Mouse (Mus musculus): Measurements from ENCODE around the gene AL607142.1. TPM values are rescaled to one million over a fixed set of nuclear protein-coding genes. Genes with fewer than 3 reads are reported as not detected.

AL607142.1 gene
- polyA plus RNA-seq, 1 experiment = not detected

DNA sequence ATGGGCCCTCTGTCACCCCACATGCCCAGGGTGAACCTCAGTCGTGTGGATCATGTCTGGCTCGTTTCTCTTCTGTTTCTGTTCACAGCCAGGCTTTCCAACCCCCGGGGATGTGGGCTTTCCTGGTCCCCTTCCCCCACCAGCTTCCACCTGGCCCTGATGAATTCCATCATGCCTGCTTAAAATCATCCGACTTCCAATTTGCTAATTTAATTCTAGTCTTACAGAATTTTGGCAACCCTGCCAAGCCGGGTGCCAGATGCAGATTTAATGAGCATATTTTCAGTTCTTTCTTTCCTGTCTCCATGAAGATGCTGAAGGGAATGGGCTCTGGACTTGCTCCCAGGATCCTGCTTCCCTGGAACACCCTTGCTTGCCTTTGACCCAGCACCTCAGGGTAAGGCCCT lies 19.7 kb upstream of the AL607142.1 start:
- Histone ChIP-seq H3K27ac (ENCODE audit: insufficient read depth, low read depth, low read length) (no peak overlapping the region), H3K27me3 (ENCODE audit: control insufficient read depth, insufficient read depth, low read length) (no peaks in the 10 kb centered on the region), H3K36me3 (ENCODE audit: control insufficient read depth, insufficient read depth, low read length) (no peaks in the 10 kb centered on the region), H3K4me3 (ENCODE audit: low read depth, low read length) (no peak overlapping the region), H3K4me1 (ENCODE audit: control insufficient read depth, insufficient read depth, insufficient read length, low read length) (no peaks in the 10 kb centered on the region)
- WGBS = 60% methylated on average over 5 of the region's 5 CpGs
- TF ChIP-seq POLR2A (IDR thresholded peaks at IDR 0.05; ENCODE audit: low read depth, low read length) = no peak
- no peak for TF ChIP-seq CTCF (IDR thresholded peaks at IDR 0.05; ENCODE audit: extremely low read depth, insufficient read length, insufficient replicate concordance, low read depth, low read length)

DNA sequence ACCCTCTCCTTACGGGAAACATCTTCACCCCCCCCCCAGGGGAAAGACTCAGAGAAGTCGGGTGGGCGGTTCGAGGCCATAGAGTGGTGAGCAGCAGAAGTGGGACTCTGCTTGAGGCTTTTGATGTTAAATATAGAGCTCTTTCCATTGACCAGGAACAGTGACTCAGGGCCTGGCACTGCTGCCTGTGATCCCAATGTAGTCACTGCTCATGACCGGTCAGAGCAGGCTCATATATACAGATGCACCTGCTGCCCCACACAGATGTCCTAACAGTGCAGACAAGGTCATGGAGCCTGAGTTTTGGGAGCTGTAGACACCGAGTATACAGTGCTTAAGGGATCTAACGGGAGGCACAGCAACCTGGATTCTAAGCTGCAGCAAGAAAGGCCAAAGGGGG lies 18.9 kb upstream of the AL607142.1 start:
- no peak overlapping the region for H3K4me3 ChIP-seq (ENCODE audit: low read depth, low read length)
- TF ChIP-seq POLR2A (IDR thresholded peaks at IDR 0.05; ENCODE audit: low read depth, low read length) (no peak), CTCF (IDR thresholded peaks at IDR 0.05; ENCODE audit: extremely low read depth, insufficient read length, insufficient replicate concordance, low read depth, low read length) (no peak)
- H3K27me3 ChIP-seq (ENCODE audit: control insufficient read depth, insufficient read depth, low read length) = no peaks in the 10 kb centered on the region
- WGBS = 87% methylated on average over 7 of the region's 7 CpGs
- no peaks in the 10 kb centered on the region for H3K36me3 ChIP-seq (ENCODE audit: control insufficient read depth, insufficient read depth, low read length)
- H3K27ac ChIP-seq (ENCODE audit: insufficient read depth, low read depth, low read length) = no peak overlapping the region
- no peaks in the 10 kb centered on the region for H3K4me1 ChIP-seq (ENCODE audit: control insufficient read depth, insufficient read depth, insufficient read length, low read length)

DNA sequence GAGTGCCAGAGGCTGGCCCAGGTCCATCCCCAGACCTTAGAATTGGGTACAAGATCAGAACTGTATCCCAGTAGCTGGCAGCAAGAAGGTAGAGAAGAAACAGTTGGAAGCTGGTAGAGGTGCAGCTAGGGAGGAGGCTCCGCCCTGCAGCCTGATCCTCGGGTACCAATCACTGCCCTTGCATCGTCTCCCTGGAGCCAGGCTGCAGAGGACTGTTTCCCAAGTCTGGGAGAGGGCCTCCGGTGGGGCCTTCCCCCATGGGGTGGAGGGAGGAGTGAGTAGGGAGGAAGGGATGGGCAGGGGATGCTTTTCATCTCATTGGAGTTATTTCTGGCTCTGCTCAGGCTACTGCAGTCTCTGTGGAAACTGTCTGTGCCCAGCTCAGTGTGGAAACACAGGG lies 17.7 kb upstream of the AL607142.1 start:
- 52% methylated on average over 4 of the region's 4 CpGs for WGBS
- H3K27ac ChIP-seq (ENCODE audit: insufficient read depth, low read depth, low read length) = no peak overlapping the region
- no peaks in the 10 kb centered on the region for H3K27me3 ChIP-seq (ENCODE audit: control insufficient read depth, insufficient read depth, low read length)
- H3K4me3 ChIP-seq (ENCODE audit: low read depth, low read length) = no peak overlapping the region
- no peaks in the 10 kb centered on the region for H3K4me1 ChIP-seq (ENCODE audit: control insufficient read depth, insufficient read depth, insufficient read length, low read length)
- H3K36me3 ChIP-seq (ENCODE audit: control insufficient read depth, insufficient read depth, low read length) = no peaks in the 10 kb centered on the region
- TF ChIP-seq CTCF (IDR thresholded peaks at IDR 0.05; ENCODE audit: extremely low read depth, insufficient read length, insufficient replicate concordance, low read depth, low read length) = no peak

DNA sequence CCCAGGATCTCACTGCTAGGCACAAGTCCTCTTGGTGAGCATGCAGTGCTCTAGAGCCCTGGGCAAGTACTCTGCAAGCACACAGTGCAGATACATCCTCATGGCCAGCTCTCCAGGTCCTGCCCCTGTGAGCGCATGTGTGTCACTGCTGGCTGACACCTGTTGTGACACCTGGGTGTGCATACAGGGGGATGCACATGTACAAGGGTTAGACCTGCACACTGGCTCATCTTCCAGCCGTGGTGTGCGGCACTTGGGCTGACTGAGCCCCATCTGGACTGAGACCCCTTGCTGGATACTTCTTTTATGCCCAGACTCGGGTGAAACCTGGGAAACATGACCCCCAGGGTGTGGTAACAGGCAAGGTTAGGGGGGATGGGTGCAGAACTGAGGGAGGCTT lies 16.5 kb upstream of the AL607142.1 start:
- WGBS = 96% methylated on average over 4 of the region's 4 CpGs
- Histone ChIP-seq H3K4me1 (ENCODE audit: control insufficient read depth, insufficient read depth, insufficient read length, low read length) (no peaks in the 10 kb centered on the region), H3K4me3 (ENCODE audit: low read depth, low read length) (no peak overlapping the region), H3K27me3 (ENCODE audit: control insufficient read depth, insufficient read depth, low read length) (no peaks in the 10 kb centered on the region), H3K36me3 (ENCODE audit: control insufficient read depth, insufficient read depth, low read length) (no peaks in the 10 kb centered on the region), H3K27ac (ENCODE audit: insufficient read depth, low read depth, low read length) (no peak overlapping the region)
- TF ChIP-seq POLR2A (IDR thresholded peaks at IDR 0.05; ENCODE audit: low read depth, low read length) (no peak), CTCF (IDR thresholded peaks at IDR 0.05; ENCODE audit: extremely low read depth, insufficient read length, insufficient replicate concordance, low read depth, low read length) (no peak)

DNA sequence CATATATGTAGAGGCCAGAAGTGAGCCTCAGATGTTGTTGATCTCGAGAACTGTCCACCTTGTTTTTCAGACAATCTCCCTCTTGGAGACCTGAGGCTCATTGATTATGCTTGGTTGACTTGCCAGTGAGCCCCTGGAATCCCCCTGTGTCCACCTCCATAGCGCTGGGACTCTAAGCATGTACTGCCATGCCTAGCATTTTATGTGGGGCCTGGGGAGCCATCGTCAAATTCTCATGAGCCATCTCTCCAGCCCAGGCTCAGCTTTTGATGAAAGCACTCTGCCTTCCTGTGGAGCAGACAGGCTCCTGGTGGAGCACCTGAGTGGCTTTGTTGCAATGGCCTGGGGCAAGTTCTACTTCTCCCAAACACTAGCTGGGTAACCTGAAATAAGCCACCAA lies 14.9 kb upstream of the AL607142.1 start:
- no peaks in the 10 kb centered on the region for H3K27me3 ChIP-seq (ENCODE audit: control insufficient read depth, insufficient read depth, low read length)
- peaks cover 2% of the 10 kb centered on the region; the same call in 1 of the 2 replicates for H3K4me1 ChIP-seq (ENCODE audit: control insufficient read depth, insufficient read depth, insufficient read length, low read length)
- TF ChIP-seq POLR2A (IDR thresholded peaks at IDR 0.05; ENCODE audit: low read depth, low read length) (no peak), CTCF (IDR thresholded peaks at IDR 0.05; ENCODE audit: extremely low read depth, insufficient read length, insufficient replicate concordance, low read depth, low read length) (no peak)
- WGBS = 91% methylated on average over 3 of the region's 3 CpGs
- no peak overlapping the region for H3K27ac ChIP-seq (ENCODE audit: insufficient read depth, low read depth, low read length)
- H3K4me3 ChIP-seq (ENCODE audit: low read depth, low read length) = no peak overlapping the region
- no peaks in the 10 kb centered on the region for H3K36me3 ChIP-seq (ENCODE audit: control insufficient read depth, insufficient read depth, low read length)

DNA sequence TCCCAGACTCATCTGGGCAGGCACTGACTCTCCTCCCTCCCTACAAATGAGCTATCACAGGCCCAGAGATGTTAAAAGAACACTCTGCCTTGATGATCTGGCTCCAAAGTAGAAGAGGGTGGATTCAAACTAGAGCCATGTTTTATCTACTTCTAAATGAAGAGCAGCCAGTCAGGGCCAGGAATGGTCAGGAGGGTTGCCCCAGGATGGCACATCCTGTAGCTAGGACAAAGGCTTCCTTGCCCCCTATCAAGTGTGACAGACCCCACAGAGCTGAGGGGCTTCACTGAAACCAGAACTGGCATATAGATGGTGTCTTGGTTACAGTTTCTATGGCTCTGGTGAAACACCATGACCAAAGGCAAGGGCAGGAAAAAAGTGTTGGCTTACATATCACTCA lies 12.3 kb upstream of the AL607142.1 start:
- Histone ChIP-seq H3K27ac (ENCODE audit: insufficient read depth, low read depth, low read length) (no peak overlapping the region), H3K27me3 (ENCODE audit: control insufficient read depth, insufficient read depth, low read length) (no peaks in the 10 kb centered on the region), H3K36me3 (ENCODE audit: control insufficient read depth, insufficient read depth, low read length) (no peaks in the 10 kb centered on the region), H3K4me3 (ENCODE audit: low read depth, low read length) (no peak overlapping the region), H3K4me1 (ENCODE audit: control insufficient read depth, insufficient read depth, insufficient read length, low read length) (peaks cover 2% of the 10 kb centered on the region; the same call in 1 of the 2 replicates)
- no peak for TF ChIP-seq CTCF (IDR thresholded peaks at IDR 0.05; ENCODE audit: extremely low read depth, insufficient read length, insufficient replicate concordance, low read depth, low read length)

DNA sequence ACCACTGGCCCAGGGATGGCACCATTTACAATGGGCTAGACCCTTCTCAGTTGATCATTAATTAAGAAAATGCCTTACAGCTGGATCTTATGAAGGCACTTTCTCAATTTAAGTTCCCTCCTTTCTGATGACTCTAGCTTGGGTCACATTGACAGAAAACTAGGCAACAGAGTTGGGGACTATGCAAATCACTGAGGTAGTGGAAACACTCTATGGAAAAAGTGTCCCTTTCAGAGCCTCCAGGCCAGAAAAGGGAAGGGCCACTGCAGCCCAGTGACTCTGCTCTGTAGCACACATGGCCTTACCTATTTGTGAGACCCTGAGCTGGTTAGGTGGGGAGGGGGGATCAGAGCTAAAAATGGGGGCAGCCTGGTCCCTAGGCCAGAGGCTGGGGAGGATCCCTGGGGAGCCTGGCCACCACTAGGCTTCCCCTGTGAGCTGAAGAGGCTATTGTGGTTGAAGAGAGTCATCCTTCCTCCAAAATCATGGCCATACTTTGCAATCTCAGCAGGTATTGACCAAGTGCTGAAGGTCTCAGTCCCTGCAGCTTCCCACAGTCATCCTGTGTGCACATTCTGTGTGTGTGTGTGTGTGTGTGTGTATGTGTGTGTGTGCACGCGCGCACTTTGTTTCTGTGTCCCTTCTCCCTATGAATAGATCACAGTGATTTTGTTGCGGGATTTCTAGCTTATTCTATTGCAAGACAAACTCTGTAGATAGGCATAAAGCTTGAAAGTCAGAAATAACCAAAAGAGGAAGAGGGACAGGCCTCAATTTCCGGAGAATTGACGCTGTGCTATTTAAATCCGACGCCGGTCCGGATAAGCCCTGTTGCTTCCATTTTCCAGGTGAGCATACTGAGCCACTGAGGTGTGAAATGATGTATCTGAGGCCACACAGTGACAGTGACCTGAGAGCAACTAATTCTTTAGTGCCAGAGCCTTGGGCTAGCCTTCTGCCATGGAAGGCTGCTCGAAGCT lies 11.5 kb upstream of the AL607142.1 start:
- WGBS = 85% methylated on average over 11 of the region's 11 CpGs
- Histone ChIP-seq H3K4me1 (ENCODE audit: control insufficient read depth, insufficient read depth, insufficient read length, low read length) (peaks cover 2% of the 10 kb centered on the region; the same call in 1 of the 2 replicates), H3K4me3 (ENCODE audit: low read depth, low read length) (no peak overlapping the region), H3K27ac (ENCODE audit: insufficient read depth, low read depth, low read length) (peak overlapping the region; percentile 32), H3K27me3 (ENCODE audit: control insufficient read depth, insufficient read depth, low read length) (no peaks in the 10 kb centered on the region), H3K36me3 (ENCODE audit: control insufficient read depth, insufficient read depth, low read length) (no peaks in the 10 kb centered on the region)
- no peak for TF ChIP-seq POLR2A (IDR thresholded peaks at IDR 0.05; ENCODE audit: low read depth, low read length)
- TF ChIP-seq CTCF (IDR thresholded peaks at IDR 0.05; ENCODE audit: extremely low read depth, insufficient read length, insufficient replicate concordance, low read depth, low read length) = no peak
